Mouse (Mus musculus) CH12.LX (cell line): ENCODE measurements at regions not wholly inside any gene's neighbourhood (a gene's known extent, or its start where the extent isn't known, plus 50 kb on each side); places are given as distances from the start of the nearest gene placed in this dataset.

ENCODE experiments used
- CHD2 ChIP-seq: IDR thresholded peaks from 2 replicates; pipeline ENCODE4 v1.6.1; 2011; ENCODE audit warnings: low read length, improper control_type of control experiment
- EP300 ChIP-seq: IDR thresholded peaks from 2 replicates; pipeline ENCODE4 v1.6.1; 2011; ENCODE audit warnings: low read length, improper control_type of control experiment
- HCFC1 ChIP-seq: IDR thresholded peaks from 2 replicates; pipeline ENCODE4 v1.6.1; 2012; ENCODE audit warnings: low read depth, mild to moderate bottlenecking, inconsistent platforms, low read length, improper control_type of control experiment
- MAX ChIP-seq: IDR thresholded peaks from 2 replicates; pipeline ENCODE4 v1.6.1; 2011; ENCODE audit warnings: low read length, improper control_type of control experiment
- POLR2A ChIP-seq: IDR thresholded peaks from 2 replicates; pipeline ENCODE4 v1.6.1; 2011; ENCODE audit warnings: low read depth, mild to moderate bottlenecking, improper control_type of control experiment, low read length
- UBTF ChIP-seq: IDR thresholded peaks from 2 replicates; pipeline ENCODE4 v1.6.1; 2012; ENCODE audit warnings: low read depth, mild to moderate bottlenecking, inconsistent platforms, low read length, improper control_type of control experiment, moderate library complexity
- USF2 ChIP-seq: conservative IDR thresholded peaks from 2 replicates; pipeline ENCODE4 v1.6.1; 2011; ENCODE audit warnings: low read depth, low read length, improper control_type of control experiment
- ZNF384 ChIP-seq: IDR thresholded peaks from 2 replicates; pipeline ENCODE4 v1.6.1; 2012; ENCODE audit warnings: low read depth, low read length, improper control_type of control experiment, inconsistent platforms

GRCm38 (mm10) chr5:119171626-119172025, 498.8 kb upstream of the Tbx3 start:
- no peak for TF ChIP-seq POLR2A
- no peak for TF ChIP-seq EP300
- no peak for TF ChIP-seq USF2
- no peak for TF ChIP-seq HCFC1
- TF ChIP-seq CHD2 = no peak
- no peak for TF ChIP-seq ZNF384
- no peak for TF ChIP-seq UBTF
- no peak for TF ChIP-seq MAX
